Mouse (Mus musculus) embryo, embryonic 10 days (tissue): ENCODE data around the gene Ppm1g.
"Not testable (repeated sequence)": the region's sequence is repeated elsewhere in the genome, so short reads cannot be mapped to it uniquely, and the experiment has no call there.

Experiments used
- DNase-seq: peaks from one replicate; pipeline ENCODE4 v3.0.0-alpha.2; 2015; ENCODE audit warnings: low spot score

Gene Ppm1g

DNA sequence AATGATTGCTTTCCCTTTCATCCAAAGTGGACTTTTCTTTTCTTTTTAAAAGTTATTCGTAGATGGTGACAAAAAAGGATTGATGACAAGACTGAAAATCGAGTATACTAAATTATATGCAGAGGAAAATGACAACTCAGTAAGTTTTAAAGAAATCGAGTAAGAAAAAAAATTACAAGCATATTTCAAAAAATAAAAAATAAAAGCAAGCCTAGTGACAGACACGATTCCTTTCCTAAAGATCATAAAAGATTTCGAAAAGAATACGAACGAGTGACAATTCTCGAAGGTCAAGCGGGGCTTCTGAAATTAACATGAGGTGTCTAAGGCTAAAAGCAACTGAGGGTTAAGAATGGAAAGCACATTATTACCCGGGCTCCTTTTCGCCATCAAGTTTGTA is 1.0 kb downstream of the Ppm1g start:
- no peak for DNase-seq

DNA sequence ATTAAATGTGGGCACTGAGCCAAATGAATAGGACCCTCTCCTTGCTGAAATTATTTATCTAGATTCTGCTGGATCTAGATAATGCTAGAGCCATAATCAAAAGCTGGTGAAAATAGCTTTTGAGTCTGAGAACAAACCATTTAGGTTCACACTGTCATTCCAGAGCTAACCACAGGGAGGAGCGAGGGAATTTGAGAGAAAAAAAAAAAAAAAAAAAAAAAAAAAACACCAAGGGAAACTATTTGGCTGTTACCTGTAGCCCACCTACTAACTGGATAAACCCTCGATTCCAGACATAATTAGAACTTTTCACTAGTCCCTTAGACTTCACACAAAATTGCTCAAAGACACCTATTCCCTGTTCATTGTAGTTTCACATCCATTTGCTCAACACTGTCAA is 1.4 kb downstream of the Ppm1g start:
- peak; percentile 61 for DNase-seq

DNA sequence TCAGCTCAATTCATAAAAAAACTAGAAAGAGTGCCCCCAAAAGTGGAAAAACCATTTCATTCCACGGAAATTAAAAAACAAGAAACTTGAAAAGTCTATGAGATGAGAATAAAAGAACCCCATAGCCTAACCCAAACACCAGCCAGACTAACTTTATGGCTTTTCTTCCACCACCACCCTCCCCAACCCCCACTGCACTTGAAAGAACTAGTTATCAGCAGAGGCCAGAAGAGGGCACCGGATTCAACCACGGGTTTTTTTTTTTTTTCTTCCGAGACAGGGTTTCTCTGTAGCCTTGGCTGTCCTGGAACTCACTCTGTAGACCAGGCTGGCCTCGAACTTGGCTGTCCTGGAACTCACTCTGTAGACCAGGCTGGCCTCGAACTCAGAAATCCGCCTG is 2.2 kb downstream of the Ppm1g start:
- no peak for DNase-seq

DNA sequence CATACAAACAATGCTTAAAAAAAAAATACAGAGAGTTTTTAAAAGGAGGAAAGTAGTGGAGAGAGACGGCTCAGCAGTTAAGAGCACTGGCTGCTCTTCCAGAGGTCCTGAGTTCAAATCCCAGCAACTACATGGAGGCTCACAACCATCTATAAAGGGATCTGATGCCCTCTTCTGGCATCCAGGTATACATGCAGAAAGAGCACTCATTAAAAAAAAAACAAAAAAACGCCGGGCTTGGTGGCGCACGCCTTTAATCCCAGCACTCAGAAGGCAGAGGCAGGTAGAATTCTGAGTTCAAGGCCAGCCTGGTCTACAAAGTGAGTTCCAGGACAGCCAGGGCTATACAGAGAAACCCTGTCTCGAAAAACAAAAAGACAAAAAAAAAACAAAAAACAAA is 3.9 kb downstream of the Ppm1g start:
- not testable (repeated sequence) for DNase-seq

DNA sequence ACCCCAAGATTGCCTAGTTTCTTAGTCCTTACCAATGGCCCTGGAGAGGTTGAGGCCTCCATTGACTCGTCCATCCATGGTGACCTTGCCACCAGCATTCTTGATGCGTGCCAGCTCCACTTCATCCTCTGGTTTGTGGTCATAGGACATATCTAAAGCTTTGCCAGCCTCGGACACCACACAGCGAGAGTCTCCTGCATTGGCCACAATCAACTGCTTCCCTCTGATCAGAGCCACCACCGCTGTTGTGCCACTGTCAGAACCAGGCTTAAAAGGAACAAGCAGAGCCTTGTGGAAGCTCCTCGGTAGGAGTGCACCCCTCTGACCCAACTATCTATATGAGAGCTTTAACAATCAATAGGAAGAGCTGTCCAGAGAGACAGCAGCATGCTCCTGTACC is 16.1 kb downstream of the Ppm1g start:
- DNase-seq = no peak

DNA sequence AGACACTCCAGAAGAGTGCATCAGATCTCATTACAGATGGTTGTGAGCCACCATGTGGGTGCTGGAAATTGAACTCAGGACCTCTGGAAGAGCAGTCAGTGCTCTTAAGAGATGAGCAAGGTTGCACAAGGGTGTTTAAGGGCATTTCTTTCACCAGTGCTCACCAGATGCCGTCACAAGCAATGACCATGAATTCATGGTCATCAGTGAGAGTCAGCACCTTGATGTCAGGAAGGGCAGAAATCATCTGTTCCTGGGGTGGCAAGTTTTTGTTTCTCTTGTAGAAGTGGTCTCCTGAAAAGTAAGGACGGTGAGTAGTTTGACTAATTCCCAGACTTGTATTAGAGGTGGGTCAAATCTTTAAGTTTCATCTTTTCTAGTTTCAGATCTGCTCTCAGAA is 16.6 kb downstream of the Ppm1g start:
- no peak for DNase-seq

DNA sequence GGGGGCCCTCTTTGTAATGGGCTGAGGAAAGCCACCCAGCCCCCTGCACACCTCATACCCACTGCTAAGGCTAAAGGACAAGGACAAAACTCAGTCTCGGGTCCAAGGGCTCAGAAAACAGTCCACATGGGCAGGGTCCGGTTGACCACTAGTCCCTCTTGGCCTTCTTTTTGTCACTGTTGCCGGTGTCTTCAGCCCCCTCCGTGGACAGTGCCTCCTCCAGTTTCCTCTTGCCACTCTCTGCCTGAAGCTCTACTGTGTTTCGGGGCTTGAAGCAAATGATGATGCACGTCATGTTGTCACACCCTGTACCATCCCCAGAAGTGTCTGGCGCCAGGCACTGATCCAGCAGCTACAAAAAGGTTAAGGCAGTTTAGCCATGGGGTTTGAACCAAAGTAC is 17.6 kb downstream of the Ppm1g start:
- no peak for DNase-seq

DNA sequence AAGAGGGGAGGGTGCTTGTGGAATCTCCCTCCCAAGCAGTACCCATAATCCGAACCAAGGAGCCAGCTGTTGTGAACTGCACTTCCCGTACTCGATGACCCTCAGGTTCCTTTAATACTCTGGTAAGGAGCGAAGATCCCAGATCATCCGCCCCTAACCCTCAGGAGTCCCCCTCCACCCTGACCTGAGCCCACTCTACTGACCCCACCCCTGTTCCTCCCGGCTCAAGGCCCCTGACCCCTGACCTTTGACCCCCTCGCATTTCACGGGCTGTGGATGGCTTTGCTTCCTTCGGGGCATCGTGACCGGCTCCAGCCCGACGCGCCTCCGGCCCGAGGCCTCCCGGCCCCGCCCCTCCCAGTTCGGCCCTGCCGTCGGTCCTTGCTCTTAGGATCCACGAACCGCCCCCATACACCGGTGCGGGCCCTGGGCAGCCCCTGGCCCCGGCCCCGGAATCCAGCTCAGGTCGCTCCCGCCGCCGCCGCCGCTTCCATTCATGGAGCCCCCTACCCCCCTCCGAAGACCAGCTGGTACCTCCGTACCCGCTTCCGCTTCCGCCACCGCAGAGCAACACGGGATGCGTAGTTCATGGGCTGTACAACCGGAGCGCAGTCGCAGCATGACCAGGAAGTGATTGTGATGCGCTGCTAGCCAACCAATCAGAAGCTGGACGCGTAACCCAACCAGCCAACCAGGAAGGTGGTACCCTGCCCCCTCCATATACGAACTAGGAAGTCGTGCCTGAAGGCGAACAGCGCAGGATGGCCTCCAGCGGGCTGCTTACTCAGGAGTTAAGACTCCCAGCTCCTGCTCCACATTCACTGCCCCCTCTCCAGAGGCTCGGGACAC is 18.5 kb downstream of the Ppm1g start, which contains the start of gene Zfp513:
TSS of gene Zfp513 (minus strand) at position 562 of the 849 bp plus-strand sequence.
- peak; percentile 99 for DNase-seq

DNA sequence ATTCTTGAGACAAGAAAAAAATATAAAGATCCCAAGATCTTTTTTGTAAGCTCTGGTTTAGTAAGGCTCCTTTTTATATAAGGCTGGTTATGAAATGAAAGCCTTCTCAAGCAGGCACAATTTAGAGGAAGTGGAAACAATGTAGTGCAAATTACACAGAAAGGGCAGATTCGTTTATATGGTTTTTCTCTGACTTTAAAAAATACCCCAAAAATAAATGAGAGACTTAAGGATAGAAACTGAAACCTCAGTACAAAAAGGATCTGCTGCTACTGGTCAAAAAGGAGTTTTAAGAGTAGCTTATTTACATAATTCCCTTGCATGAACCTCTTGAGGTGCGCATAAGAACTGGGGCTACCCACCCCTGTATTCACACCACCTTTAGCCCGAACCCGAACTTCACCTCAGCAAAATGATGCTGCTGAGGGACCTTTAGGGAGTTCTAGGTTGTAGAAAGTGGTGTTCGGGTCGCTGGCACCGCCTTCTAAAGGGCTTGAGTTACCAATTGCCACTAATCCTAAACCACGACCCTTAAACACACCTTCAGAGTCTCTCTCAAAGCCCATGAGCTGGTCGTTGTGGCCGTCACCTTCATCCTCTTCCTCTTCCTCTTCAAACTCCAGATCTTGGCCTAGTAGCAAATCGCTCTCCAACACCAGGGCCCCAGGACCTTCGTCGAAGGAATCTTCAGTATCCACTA is 19.3 kb downstream of the Ppm1g start:
- no peak for DNase-seq

DNA sequence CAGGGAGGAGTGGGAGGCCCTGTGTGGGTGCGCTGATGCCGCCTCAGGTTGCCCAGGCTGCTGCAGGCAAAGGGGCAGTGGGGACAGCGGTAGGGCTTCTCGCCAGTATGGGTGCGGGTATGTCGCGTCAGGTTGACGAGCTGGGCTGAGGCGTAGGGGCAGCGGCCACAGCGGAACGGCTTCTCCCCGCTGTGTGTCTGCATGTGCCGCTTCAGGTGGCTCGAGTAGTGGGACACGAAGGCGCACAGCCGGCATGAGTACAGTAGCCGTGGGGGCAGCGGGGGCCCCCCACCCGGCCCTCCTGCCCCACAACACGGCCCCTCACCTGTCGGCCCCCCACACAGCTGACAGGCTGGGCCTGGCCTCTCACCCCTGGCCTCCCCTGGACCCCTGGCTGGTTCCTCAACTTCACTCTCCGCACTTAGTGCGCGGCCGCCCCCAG is 20.1 kb downstream of the Ppm1g start:
- DNase-seq = no peak

DNA sequence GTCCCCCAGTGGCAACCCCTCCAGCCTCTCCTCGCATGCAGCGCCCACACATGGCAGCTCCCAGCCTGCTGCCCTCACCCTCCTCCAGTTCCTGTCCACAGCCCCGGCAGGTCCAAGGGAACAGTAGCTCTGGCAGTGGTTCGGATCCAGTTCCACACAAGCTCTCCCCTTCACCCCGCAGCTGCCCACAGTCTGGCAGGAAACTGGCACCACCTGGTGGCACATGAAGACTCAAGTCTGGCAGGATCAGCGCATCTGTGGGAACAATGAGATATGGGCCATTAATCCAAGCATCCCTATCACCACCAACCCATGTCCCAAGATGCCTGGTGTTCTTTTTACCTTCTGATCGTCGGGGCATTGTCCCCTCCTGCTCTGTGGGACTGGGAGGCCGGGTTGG is 20.6 kb downstream of the Ppm1g start:
- no peak for DNase-seq

DNA sequence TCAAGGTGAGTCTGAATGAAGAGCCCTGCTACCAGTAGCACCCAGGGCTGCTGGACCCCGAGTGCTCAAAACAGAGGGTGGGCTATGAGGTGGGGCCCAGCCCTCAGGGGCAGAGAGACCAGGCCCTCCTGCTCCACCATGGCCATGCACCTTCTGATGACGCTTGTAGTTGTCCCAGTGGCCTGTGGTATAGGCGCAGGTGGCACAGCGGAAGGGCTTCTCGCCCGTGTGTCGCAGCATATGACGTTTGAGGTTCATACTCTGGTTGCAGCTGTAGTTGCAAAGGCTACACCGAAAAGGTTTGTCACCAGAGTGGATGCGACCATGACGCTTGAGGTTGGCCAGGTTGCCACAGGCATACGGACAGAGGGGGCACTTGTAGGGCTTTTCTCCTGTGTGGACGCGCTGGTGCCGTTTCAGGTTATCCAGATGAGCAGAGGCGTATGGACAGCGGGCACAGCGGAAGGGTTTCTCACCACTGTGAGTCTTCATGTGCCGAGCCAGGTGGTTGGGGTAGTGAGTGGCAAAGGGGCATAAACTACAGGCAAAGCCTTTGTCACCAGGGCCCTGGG is 21.1 kb downstream of the Ppm1g start:
- DNase-seq = no peak

DNA sequence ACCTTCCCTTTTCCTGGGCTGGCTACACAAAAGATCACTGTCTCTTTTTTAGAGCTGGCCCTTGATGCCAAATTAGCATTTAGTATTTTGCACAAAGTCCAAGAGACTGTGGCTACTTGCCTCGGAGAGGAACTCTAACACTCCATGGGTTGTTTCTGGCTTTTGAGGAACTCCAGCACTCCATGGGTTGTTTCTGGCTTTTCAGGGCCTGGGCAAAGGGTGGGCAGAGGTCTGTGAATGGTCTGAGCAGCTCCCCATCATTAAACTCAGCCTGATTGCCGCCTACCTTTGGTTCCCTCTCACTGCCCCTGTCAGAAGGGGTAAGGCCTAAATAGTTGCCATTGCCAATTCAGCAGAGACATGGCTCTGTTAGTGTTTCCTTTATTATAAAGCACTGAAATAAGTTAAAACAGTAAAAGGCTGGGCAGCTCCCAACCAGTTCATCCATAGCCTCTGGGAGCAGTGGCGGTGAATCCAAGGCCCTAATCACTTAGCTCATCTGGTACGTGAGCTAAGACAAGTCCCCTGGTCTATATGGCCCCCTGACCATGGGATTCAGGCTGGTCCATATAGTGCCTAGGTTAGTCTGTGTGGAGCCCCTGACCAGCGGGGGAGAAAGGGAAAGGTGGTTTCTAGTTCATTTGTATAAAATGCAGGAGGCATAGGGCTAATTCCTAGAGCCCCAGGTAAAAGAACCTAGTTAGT is 21.7 kb downstream of the Ppm1g start:
- DNase-seq = no peak

DNA sequence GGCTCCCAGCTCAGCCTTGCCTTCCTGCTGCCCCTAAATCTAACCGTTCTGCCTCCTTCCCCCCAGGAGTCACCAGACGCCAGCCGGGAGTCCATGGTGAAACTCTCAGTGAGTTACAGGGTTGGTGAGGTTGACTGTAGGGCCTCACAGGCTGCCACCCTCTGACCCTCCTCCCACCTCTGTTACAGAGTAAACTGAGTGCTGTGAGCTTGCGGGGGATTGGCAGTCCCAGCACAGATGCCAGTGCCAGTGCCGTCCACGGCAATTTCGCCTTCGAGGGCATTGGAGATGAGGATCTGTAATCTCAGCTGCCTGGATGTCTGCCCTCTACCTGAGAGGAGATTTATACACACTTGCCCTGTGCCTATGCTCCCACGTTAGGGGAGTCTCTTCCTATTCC is 22.3 kb downstream of the Ppm1g start:
- DNase-seq = no peak

DNA sequence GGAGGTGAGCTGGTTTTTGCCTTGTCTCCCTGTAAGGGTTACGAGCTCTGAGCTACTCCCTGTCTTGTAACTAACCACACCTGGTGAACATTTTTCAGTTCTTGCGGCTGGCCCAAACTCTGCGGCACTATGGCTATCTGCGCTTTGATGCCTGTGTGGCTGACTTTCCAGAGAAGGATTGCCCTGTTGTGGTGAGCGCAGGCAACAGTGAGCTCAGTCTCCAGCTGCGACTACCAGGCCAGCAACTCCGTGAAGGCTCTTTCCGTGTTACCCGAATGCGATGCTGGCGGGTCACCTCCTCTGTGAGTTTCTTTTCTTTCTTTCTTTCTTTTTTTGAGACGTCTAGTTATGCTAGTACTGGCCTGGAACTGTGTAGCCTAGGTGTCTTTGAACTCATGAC is 23.4 kb downstream of the Ppm1g start:
- no peak for DNase-seq

DNA sequence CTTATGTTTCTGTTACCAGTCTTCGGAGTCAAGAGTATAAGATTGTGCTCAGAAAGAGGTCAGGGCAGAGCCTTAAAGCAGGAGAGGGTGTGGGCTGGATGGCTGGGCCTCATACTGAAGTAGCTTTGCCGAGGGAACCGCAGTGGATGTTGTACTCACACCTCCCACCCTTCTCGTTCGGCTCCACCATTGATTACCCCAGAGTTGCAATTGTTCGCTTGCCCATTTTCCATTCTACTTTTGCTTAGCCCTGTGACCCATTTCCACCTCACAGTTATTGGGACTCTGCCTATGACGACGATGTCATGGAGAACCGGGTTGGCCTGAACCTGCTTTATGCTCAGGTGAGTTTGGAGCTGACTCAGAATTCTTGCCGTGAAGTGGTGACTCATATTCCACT is 24.3 kb downstream of the Ppm1g start:
- no peak for DNase-seq

DNA sequence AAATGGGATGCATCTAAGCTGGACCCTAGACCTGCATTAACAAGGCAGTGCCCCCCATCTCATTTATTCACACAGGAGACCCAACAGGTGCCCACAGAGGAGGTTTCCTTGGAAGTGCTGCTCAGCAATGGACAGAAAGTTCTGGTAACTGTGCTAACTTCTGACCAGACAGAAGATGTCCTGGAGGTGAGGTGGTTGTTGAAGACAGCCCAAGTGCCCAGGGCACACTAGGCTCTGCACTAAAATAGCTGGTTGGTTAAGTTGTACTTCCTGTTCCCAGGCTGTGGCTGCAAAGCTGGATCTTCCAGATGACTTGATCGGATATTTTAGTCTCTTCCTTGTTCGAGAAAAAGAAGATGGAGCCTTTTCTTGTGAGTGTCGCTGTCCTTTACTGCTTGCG is 24.8 kb downstream of the Ppm1g start:
- DNase-seq = no peak

DNA sequence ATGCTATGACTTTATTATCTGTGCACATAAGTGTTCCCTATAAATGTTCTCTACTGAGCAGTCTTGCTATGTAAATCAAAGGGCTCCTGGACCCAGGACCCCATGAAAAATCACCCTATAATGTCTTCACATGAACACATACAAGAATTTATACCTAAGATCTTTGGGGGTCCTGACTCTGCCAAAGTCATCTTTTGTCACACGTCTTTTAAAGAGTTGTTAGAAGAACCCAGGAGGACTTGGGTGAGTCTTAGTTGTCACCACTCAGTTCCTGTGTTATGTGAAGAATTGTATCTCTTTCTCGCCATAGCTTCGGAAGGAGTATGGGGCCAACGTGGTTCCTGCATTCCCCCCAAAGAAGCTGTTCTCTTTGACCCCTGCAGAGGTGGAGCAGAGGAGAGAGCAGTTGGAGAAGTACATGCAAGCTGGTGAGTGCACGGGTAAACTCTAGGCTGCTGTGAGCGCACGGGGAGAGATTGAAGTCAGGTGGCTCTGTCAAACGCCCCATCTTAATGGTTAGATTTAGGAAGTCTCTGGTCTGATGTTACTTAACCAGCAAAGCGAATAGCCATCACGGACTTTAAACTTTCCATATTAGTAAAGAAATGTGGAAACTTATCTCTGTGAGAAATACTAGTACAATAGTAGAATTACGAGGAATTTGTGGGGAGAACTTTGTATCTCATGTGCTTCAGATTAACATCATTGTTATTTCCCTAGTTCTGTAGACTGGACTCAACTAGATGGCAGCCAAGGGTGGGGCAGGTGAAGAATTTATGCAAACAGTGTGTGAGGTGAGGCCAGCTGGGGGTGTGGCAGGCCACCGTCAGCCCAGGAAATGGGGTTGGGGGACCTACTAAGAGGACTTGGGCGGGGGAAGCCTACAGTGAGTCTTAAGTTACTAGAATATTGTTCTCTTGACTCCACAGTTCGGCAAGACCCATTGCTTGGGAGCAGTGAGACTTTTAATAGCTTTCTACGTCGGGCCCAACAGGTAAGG is 25.7 kb downstream of the Ppm1g start:
- DNase-seq = no peak

DNA sequence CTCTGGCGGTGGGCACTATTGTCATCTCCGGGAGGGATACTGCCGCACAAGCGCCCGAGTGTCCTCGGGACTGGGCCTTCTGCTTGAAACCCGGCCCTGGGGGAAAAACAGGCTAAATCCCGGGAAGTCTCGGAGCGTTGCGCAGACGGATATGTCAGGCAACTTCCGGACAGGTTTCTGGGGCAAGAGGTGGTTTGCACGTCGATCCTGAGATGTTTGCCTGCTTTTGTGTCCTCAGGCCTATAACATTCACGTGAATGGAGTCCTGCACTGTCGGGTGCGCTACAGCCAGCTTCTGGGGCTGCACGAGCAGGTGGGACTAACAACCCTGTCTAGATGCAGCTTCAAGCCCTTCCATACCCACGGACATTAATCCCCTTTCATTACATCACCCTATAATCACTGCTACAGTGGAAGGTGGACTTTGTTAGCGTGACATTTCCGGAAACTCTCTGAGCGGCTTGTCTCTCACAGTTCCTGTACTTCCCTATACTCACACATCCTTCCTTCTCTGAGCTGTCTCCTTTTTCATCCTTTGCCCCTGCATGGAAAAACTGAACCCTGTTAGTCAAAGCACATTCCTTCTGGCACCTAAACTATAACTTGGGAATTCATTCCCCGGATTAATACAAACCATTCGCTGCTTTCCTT is 26.7 kb downstream of the Ppm1g start:
- DNase-seq = no peak

DNA sequence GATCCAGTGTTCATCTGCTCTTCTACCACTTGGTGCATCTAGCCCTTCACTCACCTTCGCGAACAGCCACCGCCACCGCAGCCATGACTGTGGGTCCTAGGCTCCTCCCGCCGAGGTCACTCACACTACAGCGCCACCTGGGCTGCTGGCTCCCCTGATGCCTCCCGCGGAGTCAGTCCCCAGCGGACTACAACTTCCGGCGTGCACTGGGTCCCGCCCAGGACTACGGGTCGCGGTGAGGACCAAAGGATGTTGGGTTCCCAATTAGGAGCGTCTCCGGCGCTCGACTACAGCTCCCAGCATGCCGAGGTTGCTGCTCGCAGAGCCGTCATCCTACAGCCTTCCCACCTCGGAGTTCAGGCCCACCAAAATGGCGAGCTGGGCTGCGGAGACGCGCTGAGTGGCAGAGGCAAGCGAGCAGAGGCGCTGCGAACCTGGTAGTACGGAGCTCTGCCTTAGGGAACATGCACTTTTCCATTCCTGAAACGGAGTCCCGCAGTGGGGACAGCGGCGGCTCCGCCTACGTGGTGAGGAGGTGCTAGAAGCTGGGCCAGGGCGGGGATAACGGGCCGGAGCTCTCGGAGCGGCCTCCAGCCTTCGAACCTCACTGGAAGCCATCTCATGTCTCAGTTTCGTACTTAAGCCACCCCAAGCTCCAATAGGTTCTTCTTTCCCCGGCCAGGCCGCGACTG is 27.4 kb downstream of the Ppm1g start, which contains the start of the genes Snx17 and Eif2b4:
TSS of gene Snx17 (plus strand) at position 289 of the 692 bp plus-strand sequence.
TSS of gene Eif2b4 (minus strand) at position 492 of the 692 bp plus-strand sequence.
- peak; percentile 99 for DNase-seq
